Mouse (Mus musculus): Measurements from ENCODE around the gene F2rl2. TPM values are rescaled to one million over a fixed set of nuclear protein-coding genes. Genes with fewer than 3 reads are reported as not detected.

Gene F2rl2
- 0.09 TPM in 1 of 2 replicates, not detected in the other for polyA plus RNA-seq (2012; ENCODE audit: low replicate concordance)

DNA sequence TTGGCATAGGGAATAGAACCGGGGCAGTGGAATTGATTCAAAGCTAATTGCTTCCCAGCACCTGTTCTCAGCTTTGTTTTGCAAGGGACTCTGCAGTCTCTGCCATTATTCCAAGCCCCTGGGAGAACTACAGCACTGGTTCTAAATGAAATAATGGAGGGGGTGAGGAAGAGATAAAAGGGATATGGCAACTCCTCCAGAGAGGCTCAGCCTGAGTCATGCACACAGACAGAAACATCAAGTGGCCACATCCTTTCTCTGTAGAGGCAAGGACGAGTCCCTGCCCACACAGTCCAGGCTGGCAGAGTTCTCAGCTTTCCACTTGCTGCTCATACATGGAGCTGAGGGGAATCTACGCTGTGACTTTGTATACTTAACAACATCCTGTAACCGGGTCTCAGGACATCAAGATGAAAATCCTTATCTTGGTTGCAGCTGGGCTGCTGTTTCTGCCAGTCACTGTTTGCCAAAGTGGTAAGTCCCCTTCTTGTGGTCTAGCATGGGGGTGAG, at the start of gene F2rl2:
Gene F2rl2 (plus strand): TSS at position 200 of the 510 bp plus-strand sequence.

Other genes starting within 250 kb of the F2rl2 start
- not detected in 2 replicates for gene S100z, start 218.1 kb upstream of the F2rl2 start, polyA plus RNA-seq (2012; ENCODE audit: low replicate concordance)
- gene F2rl1, start 171.6 kb upstream of the F2rl2 start, polyA plus RNA-seq (2012; ENCODE audit: low replicate concordance): 1.3 TPM in 2 replicates
- 9.1 and 11.4 TPM in 2 replicates for gene F2r, start 78.4 kb upstream of the F2rl2 start, polyA plus RNA-seq (2012; ENCODE audit: low replicate concordance)
- gene Iqgap2, start 195.1 kb downstream of the F2rl2 start, polyA plus RNA-seq (2012; ENCODE audit: low replicate concordance): 3.3 and 4.7 TPM in 2 replicates